Mouse (Mus musculus) layer of hippocampus, postnatal 25 days (tissue): ENCODE data around the gene Olfr1247. TPM values are rescaled to one million over a fixed set of nuclear protein-coding genes. Genes with fewer than 3 reads are reported as not detected.
"Not testable (repeated sequence)": the region's sequence is repeated elsewhere in the genome, so short reads cannot be mapped to it uniquely, and the experiment has no call there.

Source experiments
- DNase-seq, 2 experiments: peaks; one replicate each; pipeline ENCODE4 v3.0.0; 2022; ENCODE audit warnings: mixed read lengths in 2 of 2, low spot score in 1 of 2; ENCODE audit errors: extremely low spot score in 1 of 2
- total RNA-seq, 2 experiments: library from RNA; stranded (reverse); gene quantifications; 2 replicates each; pipeline ENCODE4 v1.2.3; 2021

Olfr1247 gene
- total RNA-seq: not detected

- DNase-seq: no peak
Measured at GRCm38 (mm10) chr2:89614030-89614429, at the start of gene Olfr1247. Gene Olfr1247 (minus strand): TSS chr2:89614130.

- no peak for DNase-seq
Measured at GRCm38 (mm10) chr2:89661367-89661766, 47.4 kb upstream of the Olfr1247 start, which contains the start of gene Olfr1250. Gene Olfr1250 (minus strand): TSS chr2:89661467.

GRCm38 (mm10) chr2:89634883-89635282 is 21.0 kb upstream of the Olfr1247 start, which contains the start of gene Olfr1249:
Gene Olfr1249 (minus strand): TSS chr2:89634983.
- no peak for DNase-seq

GRCm38 (mm10) chr2:89618145-89618544 is 4.2 kb upstream of the Olfr1247 start, which contains the start of gene Olfr1248:
Gene Olfr1248 (minus strand): TSS chr2:89618245.
- DNase-seq: not testable (repeated sequence)

GRCm38 (mm10) chr2:89593057-89593456 is 20.9 kb downstream of the Olfr1247 start, which contains the start of gene Olfr1246:
Gene Olfr1246 (minus strand): TSS chr2:89593157.
- no peak for DNase-seq

DNA sequence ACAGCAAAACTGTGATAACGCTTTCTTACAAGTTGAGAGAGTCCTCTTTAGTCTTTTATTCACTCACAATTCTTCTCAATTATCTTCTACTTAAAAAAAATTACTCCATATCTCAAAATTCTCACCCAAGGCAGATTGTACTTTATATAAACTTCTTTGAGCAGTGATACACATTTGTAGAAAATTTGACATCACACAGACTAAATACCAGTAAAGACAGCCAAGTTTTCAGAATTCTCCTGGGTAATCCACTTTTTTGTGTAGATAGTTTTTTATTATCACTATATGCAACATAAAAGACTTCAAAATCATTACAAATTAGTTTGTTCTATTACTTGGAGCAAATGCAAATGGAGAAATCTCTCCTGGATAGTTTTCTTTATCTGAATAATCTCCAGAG is 35.6 kb downstream of the Olfr1247 start, which contains the start of gene Olfr1245:
Olfr1245 (minus strand) TSS at position 101 of the 400 bp plus-strand sequence.
- no peak for DNase-seq

- DNase-seq: not testable (repeated sequence)
Measured at GRCm38 (mm10) chr2:89562706-89563105, 51.2 kb downstream of the Olfr1247 start.

Other genes starting within 250 kb of the Olfr1247 start
- gene Olfr1234, start 249.3 kb downstream of the Olfr1247 start, total RNA-seq: not detected
- gene Olfr1238, start 204.5 kb downstream of the Olfr1247 start, total RNA-seq: not detected
- gene Olfr1239, start 193.7 kb downstream of the Olfr1247 start, total RNA-seq: not detected
- not detected for gene Olfr1240, start 171.1 kb downstream of the Olfr1247 start, total RNA-seq
- gene Olfr1241, start 127.0 kb downstream of the Olfr1247 start, total RNA-seq: not detected
- gene Olfr1242, start 115.8 kb downstream of the Olfr1247 start, total RNA-seq: not detected
- not detected for gene Olfr1243, start 82.6 kb downstream of the Olfr1247 start, total RNA-seq
- not detected for gene Olfr1245, start 35.7 kb downstream of the Olfr1247 start, total RNA-seq
- gene Olfr1246, start 21.0 kb downstream of the Olfr1247 start, total RNA-seq: not detected
- not detected for gene Olfr1248, start 4.1 kb upstream of the Olfr1247 start, total RNA-seq
- not detected for gene Olfr1249, start 20.9 kb upstream of the Olfr1247 start, total RNA-seq
- gene Olfr1250, start 47.3 kb upstream of the Olfr1247 start, total RNA-seq: not detected
- not detected for gene Olfr1251, start 57.8 kb upstream of the Olfr1247 start, total RNA-seq
- not detected for gene Olfr1252, start 110.9 kb upstream of the Olfr1247 start, total RNA-seq
- not detected for gene Olfr1253, start 143.0 kb upstream of the Olfr1247 start, total RNA-seq
- gene Olfr1254, start 179.5 kb upstream of the Olfr1247 start, total RNA-seq: not detected
- not detected for gene Olfr1255, start 197.9 kb upstream of the Olfr1247 start, total RNA-seq
- not detected for gene Olfr1256, start 227.4 kb upstream of the Olfr1247 start, total RNA-seq
- not detected for gene Olfr48, start 234.1 kb upstream of the Olfr1247 start, total RNA-seq